Mouse (Mus musculus) ZHBTc4 (cell line): ENCODE data around the gene Spin2d.
A peak's percentile ranks its signal among the peaks of the same experiment; 100 is the strongest.
"Not testable (repeated sequence)": the region's sequence is repeated elsewhere in the genome, so short reads cannot be mapped to it uniquely, and the experiment has no call there.

Experiments used
- DNase-seq: peaks from one replicate; pipeline ENCODE4 v3.0.0-alpha.2; 2011; ENCODE audit warnings: low read depth, low spot score

Gene Spin2d

DNA sequence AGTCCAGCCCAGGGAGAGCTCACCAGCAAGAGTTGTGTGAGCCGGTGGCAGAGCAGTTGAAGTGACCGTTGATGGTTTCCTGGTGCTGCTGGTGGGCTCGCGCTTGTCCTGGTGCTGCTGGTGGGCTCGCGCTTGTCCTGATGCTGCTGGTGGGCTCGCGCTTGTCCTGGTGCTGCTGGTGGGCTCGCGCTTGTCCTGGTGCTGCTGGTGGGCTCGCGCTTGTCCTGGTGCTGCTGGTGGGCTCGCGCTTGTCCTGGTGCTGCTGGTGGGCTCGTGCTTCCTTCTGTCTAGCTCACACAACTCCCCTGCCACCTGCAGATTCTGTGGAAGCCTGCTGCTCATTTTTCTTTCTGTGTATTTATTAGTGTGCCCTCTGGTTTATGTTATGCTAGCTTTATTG, at the start of gene Spin2d:
Gene Spin2d (minus strand): TSS at position 101 of the 400 bp plus-strand sequence.
- DNase-seq: not testable (repeated sequence)

DNA sequence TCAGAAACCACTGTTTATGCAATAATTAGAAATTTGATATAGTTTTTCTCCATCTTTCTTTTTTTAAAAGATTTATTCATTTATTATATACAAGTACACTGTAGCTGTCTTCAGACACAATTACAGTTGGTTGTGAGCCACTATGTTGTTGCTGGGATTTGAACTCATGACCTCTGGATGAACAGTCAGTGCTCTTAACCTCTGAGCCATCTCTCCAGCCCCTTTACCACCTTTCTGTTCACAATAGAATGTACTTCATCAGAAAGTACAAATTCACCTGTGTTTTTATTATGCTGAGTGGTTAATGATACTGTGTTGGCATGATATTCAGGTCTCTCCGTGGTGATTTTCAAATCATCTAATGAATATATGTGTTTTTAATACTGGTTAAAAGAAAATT, 48.6 kb upstream of the Spin2d start:
- no peak for DNase-seq

DNA sequence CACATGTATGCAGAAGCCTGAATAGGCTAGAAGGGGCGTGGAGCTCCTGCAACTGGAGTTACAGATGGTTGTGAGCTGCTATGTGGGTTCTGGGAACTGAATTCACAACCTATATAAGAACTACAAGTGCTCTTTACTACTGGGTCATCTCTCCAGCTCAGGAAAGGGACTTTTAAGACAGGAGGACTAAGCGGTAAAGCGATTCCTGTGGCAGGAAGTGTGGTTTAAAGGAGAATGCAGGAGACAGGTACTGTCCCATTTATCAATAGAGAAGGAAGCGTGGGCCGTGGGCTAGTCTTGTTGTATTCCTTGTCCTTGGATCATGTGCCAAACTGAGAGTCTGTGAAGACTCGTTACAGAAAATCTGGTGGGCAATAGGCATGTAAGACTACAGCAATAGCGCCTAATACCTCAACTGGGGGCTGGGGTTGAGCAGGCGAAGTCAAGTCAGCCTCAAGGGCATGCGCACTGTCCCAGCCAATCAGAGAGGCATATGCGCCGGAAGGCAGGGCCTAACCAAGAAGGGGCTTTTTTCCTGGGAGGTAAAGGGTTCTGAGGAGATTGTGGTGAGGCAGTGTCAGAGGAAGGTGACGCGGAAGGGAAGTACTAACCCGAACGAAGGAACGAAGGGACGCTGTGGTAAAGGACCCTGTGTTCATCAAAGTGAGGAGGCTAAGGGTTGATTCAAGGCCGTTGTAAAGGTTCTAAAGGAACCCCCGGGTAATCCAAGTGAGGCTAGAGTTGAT, 37.2 kb upstream of the Spin2d start, which contains the start of gene Xlr4b:
Gene Xlr4b (plus strand): TSS at position 515 of the 746 bp plus-strand sequence.
- not testable (repeated sequence) for DNase-seq

DNA sequence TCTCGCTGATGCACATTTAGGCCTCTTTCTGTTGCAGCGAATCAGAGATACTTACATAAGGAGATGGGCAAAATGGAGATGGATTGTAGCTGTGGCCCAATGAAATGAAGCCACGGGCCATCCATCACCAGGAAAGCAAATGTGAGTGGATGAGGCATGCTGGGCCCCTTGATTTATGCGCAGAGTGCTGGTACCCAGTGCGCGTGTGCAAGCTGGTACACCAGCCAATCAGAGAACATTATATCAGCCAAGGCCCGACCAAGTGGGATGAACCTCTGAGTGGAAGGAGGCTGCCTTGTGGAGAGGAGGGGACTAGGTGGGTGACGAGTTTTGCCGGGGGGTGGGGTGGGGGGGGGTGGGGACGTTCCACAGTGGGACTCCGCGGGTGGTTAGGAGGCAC, 15.1 kb upstream of the Spin2d start, which contains the start of gene Xlr3b:
Gene Xlr3b (plus strand): TSS at position 274 of the 400 bp plus-strand sequence.
- DNase-seq: peak; percentile 5

DNA sequence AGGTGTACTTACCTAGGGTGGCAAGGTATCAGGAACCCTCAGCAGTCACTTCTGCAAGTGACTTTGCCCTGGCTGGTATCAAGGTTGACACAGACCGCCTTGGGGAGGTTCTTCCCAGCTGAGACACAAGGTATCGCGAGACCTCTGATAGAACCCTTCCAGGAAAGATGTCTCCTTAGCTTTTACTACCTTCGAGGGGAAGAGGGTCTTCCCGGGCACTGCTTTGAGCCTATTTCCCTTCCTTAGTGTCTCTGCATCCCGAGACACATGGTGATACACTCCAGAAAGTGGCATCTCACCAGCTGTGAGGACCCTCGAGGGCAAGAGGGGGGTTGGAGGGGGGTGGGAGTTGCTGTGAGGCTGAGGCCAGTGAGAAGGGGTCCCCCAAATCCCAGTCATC, 27.4 kb downstream of the Spin2d start, which contains the start of gene DXBay18:
Gene DXBay18 (minus strand): TSS at position 101 of the 400 bp plus-strand sequence.
- DNase-seq: not testable (repeated sequence)

DNA sequence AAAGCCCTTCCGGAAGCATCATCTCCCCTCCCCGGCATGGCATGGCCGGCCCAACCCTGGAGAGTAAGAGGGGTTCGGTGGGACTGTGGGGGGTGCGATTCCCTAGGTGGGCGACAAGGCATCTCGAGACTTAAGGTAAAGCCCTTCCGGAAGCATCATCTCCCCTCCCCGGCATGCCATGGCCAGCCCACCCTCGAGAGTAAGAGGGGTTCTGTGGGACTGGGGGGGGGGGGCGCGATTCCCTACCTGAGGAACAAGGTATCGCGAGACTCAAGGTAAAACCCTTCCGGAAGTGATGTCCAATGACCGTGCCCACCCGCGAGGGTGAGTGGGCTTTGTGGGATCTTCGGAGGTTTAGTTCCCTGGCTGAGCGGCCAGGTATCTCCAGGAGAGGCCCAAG, 28.3 kb downstream of the Spin2d start, which contains the start of gene Xlr5b:
Gene Xlr5b (plus strand): TSS at position 301 of the 400 bp plus-strand sequence.
- not testable (repeated sequence) for DNase-seq

DNA sequence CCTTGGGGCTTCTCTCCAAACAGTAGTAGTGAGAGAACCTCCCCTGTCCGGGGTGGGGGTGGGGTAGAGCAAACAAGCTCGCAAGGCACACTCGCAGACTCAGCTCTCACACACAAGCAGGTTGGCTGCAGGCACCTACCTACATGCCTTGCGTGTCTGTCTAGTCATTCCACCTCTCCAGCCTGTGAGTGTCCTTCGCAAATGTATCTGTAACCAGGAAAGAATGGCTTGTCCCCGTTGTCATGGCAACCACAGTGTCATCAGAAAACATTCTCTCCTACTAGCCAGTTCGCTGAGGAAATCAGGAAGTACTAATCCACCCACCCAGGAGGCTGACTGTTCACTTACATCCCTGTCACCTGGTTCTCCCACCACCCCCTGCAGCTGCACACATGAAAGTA, 33.6 kb downstream of the Spin2d start:
- DNase-seq: not testable (repeated sequence)
